Comparison of ENCODE assay signal across 21 mouse cellular contexts in genomic region chr3:79914012-79914411, GRCm38 (mm10). TPM values are rescaled to one million over a fixed set of nuclear protein-coding genes. Genes with fewer than 3 reads are reported as not detected.
"Had no signal": no experiment of that assay in that cellular context is flagged by ENCODE, and none has a peak within 500 bp of the region (broad histone marks: within the 10 kb centered on the region; RNA-seq: fewer than 3 reads in every experiment).

No protein-coding gene starts in this region.

- DNase-seq: kidney, adult 2 months; kidney, postnatal 25 days; layer of hippocampus, adult 9-11 months; liver, embryonic 13.5 days; lung, embryonic 14.5 days; lung, postnatal 10 days; lung, postnatal 36 days; right cerebral cortex, postnatal 14 days; right cerebral cortex, postnatal 4 days; spleen, adult 18-20 months; thymus, postnatal 25 days had no signal

- ATAC-seq: midbrain, embryonic 13.5 days; midbrain, embryonic 16.5 days had no signal

- H3K9me3 ChIP-seq: liver, embryonic 13.5 days; midbrain, embryonic 13.5 days; neural tube, embryonic 13.5 days; stomach, embryonic 15.5 days had no signal

- H3K36me3 ChIP-seq: liver, embryonic 13.5 days; midbrain, embryonic 13.5 days; neural tube, embryonic 13.5 days; stomach, embryonic 15.5 days had no signal

- H3K4me2 ChIP-seq: liver, embryonic 13.5 days; lung, embryonic 14.5 days; midbrain, embryonic 13.5 days; neural tube, embryonic 13.5 days; stomach, embryonic 15.5 days had no signal

- H3K27me3 ChIP-seq: liver, embryonic 13.5 days; midbrain, embryonic 13.5 days; neural tube, embryonic 13.5 days; stomach, embryonic 15.5 days had no signal

- H3K4me3 ChIP-seq: layer of hippocampus, adult 2 months; liver, embryonic 13.5 days; megakaryocyte, embryonic 14.5 days; midbrain, embryonic 13.5 days; myocyte; neural tube, embryonic 13.5 days; stomach, embryonic 15.5 days had no signal

- H3K4me1 ChIP-seq: midbrain, embryonic 13.5 days; neural tube, embryonic 13.5 days; stomach, embryonic 15.5 days had no signal

- H3K9ac ChIP-seq: liver, embryonic 13.5 days; lung, embryonic 14.5 days; midbrain, embryonic 13.5 days; neural tube, embryonic 13.5 days; stomach, embryonic 15.5 days had no signal

- H3K27ac ChIP-seq: kidney, postnatal 0 days; layer of hippocampus, adult 2 months; liver, embryonic 13.5 days; midbrain, embryonic 13.5 days; neural tube, embryonic 13.5 days; stomach, embryonic 15.5 days had no signal

RNA-seq across cellular contexts. Expression of gene Fam198b, which starts 29.7 kb away (rescaled TPM):
- total RNA-seq: monocyte, adult 5-6 weeks; neutrophil, adult 5-6 weeks had no signal
